Mouse (Mus musculus): ENCODE measurements at regions not wholly inside any gene's neighbourhood (a gene's known extent, or its start where the extent isn't known, plus 50 kb on each side); places are given as distances from the start of the nearest gene placed in this dataset.

- TF ChIP-seq EP300 (IDR thresholded peaks at IDR 0.05; ENCODE audit: low read depth) = no peak
- TF ChIP-seq CTCF (IDR thresholded peaks at IDR 0.05; ENCODE audit: low read depth) = no peak
These were observed 114.5 kb downstream of the Slc4a3 start for GRCm38 (mm10) chr1:75660336-75661100.

Data from heart, postnatal 0 days (tissue).